Mouse (Mus musculus) limb, embryonic 11.5 days (tissue): ENCODE data around the gene Ipmk. TPM values are rescaled to one million over a fixed set of nuclear protein-coding genes. Genes with fewer than 3 reads are reported as not detected.

ENCODE experiments used
- ATAC-seq: fragments of 200-750 bp; cut with Nextera tagmentation; 2 replicates; pipeline ENCODE4 v1.8.0; 2017; ENCODE audit warnings: low read depth; ENCODE audit not compliant: insufficient number of reproducible peaks, low FRiP score, low TSS enrichment
- DNase-seq: peaks from one replicate; pipeline ENCODE4 v3.0.0-alpha.2; 2015; ENCODE audit warnings: low spot score
- H3K27ac ChIP-seq: fragments of 300-500 bp; sonication (generic); replicated peaks from 2 replicates; pipeline ENCODE4 v1.5.1; 2014; ENCODE audit warnings: low read depth, mild to moderate bottlenecking, low read length
- H3K27me3 ChIP-seq: fragments of 300-500 bp; sonication (generic); 2 replicates; pipeline ENCODE4 v1.6.1; 2014; ENCODE audit warnings: mild to moderate bottlenecking, low read length, mixed read lengths; ENCODE audit not compliant: control insufficient read depth, insufficient read depth
- H3K36me3 ChIP-seq: fragments of 300-500 bp; sonication (generic); 2 replicates; pipeline ENCODE4 v1.6.1; 2014; ENCODE audit warnings: mild to moderate bottlenecking, low read length, moderate library complexity, mixed read lengths; ENCODE audit not compliant: control insufficient read depth, insufficient read depth
- H3K4me1 ChIP-seq: fragments of 300-500 bp; sonication (generic); 2 replicates; pipeline ENCODE4 v1.6.1; 2014; ENCODE audit warnings: low read length, mixed read lengths; ENCODE audit not compliant: control insufficient read depth, insufficient read depth
- H3K4me2 ChIP-seq: fragments of 300-500 bp; sonication (generic); 2 replicates; pipeline ENCODE4 v1.6.1; 2014; ENCODE audit warnings: low read depth, mild to moderate bottlenecking, moderate library complexity; ENCODE audit not compliant: severe bottlenecking
- H3K4me3 ChIP-seq: fragments of 300-500 bp; sonication (generic); 2 replicates; pipeline ENCODE4 v1.5.1; 2014; ENCODE audit warnings: low read depth, low read length
- H3K9ac ChIP-seq: fragments of 300-500 bp; sonication (generic); 2 replicates; pipeline ENCODE4 v1.6.1; 2014; ENCODE audit warnings: mild to moderate bottlenecking, low read length
- H3K9me3 ChIP-seq: fragments of 300-500 bp; sonication (generic); 2 replicates; pipeline ENCODE4 v1.6.1; 2016; ENCODE audit warnings: low read length; ENCODE audit not compliant: control insufficient read depth
- WGBS: fragments of 180-500 bp; shearing (Covaris S2); extraction: QIAGEN DNeasy Blood & Tissue Kit; methylation state at CpG from one replicate; pipeline ENCODE4 v1.1.7; 2014; 5-methylcytosine and 5-hydroxymethylcytosine counted together
- polyA plus RNA-seq: library from polyadenylated mRNA; unstranded; fragments of >200 nt; fragmentation: Nextera tagmentation; extraction: Ambion mirVana; gene quantifications from 2 replicates; pipeline ENCODE4 v1.2.1, GENCODE M21; 2014

The Ipmk gene
- polyA plus RNA-seq, 1 experiment from 2014 or later: 20.9 TPM

- H3K4me3 ChIP-seq: no peak overlapping the region
- H3K36me3 ChIP-seq: no peaks in the 10 kb centered on the region
- no peak for ATAC-seq
- H3K9ac ChIP-seq: no peak overlapping the region
- 68% methylated on average over 7 of the region's 7 CpGs for WGBS
- no peaks in the 10 kb centered on the region for H3K4me1 ChIP-seq
- no peaks in the 10 kb centered on the region for H3K27me3 ChIP-seq
- H3K9me3 ChIP-seq: no peaks in the 10 kb centered on the region
- H3K27ac ChIP-seq: no peak overlapping the region
- no peak overlapping the region for H3K4me2 ChIP-seq
- no peak for DNase-seq
Observed at GRCm38 (mm10) chr10:71316497-71316896, 31.1 kb upstream of the Ipmk start.

GRCm38 (mm10) chr10:71323669-71324068, 23.9 kb upstream of the Ipmk start:
- WGBS: 86% methylated on average over 8 of the region's 8 CpGs
- Histone ChIP-seq H3K4me3 (no peak overlapping the region), H3K4me2 (no peak overlapping the region), H3K9ac (no peak overlapping the region), H3K9me3 (no peaks in the 10 kb centered on the region), H3K36me3 (no peaks in the 10 kb centered on the region), H3K27ac (no peak overlapping the region), H3K27me3 (no peaks in the 10 kb centered on the region), H3K4me1 (no peaks in the 10 kb centered on the region)
- ATAC-seq: no peak
- no peak for DNase-seq

GRCm38 (mm10) chr10:71326123-71326522, 21.4 kb upstream of the Ipmk start:
- H3K36me3 ChIP-seq: peaks cover 2% of the 10 kb centered on the region; the same call in 1 of the 2 replicates
- no peaks in the 10 kb centered on the region for H3K27me3 ChIP-seq
- no peak overlapping the region for H3K27ac ChIP-seq
- WGBS: 70% methylated on average over 7 of the region's 7 CpGs
- ATAC-seq (no peak), DNase-seq (no peak)
- no peak overlapping the region for H3K4me2 ChIP-seq
- H3K9me3 ChIP-seq: no peaks in the 10 kb centered on the region
- no peaks in the 10 kb centered on the region for H3K4me1 ChIP-seq
- no peak overlapping the region for H3K4me3 ChIP-seq
- H3K9ac ChIP-seq: no peak overlapping the region

GRCm38 (mm10) chr10:71326789-71327188, 20.8 kb upstream of the Ipmk start:
- H3K4me2 ChIP-seq: no peak overlapping the region
- H3K36me3 ChIP-seq: peaks cover 2% of the 10 kb centered on the region; the same call in 1 of the 2 replicates
- H3K9ac ChIP-seq: no peak overlapping the region
- no peak for ATAC-seq
- no peaks in the 10 kb centered on the region for H3K27me3 ChIP-seq
- peak; percentile 85 for DNase-seq
- no peak overlapping the region for H3K27ac ChIP-seq
- WGBS: 20% methylated on average over 7 of the region's 7 CpGs
- no peak overlapping the region for H3K4me3 ChIP-seq
- no peaks in the 10 kb centered on the region for H3K4me1 ChIP-seq
- no peaks in the 10 kb centered on the region for H3K9me3 ChIP-seq

- Histone ChIP-seq H3K4me2 (no peak overlapping the region), H3K27ac (no peak overlapping the region), H3K36me3 (peaks cover 2% of the 10 kb centered on the region; the same call in 1 of the 2 replicates), H3K4me3 (no peak overlapping the region), H3K9me3 (no peaks in the 10 kb centered on the region), H3K27me3 (no peaks in the 10 kb centered on the region), H3K4me1 (no peaks in the 10 kb centered on the region), H3K9ac (no peak overlapping the region)
- 89% methylated on average over 10 of the region's 10 CpGs for WGBS
- no peak for DNase-seq
- ATAC-seq: no peak
Observed at GRCm38 (mm10) chr10:71327386-71327785, 20.2 kb upstream of the Ipmk start.

- WGBS: 94% methylated on average over 6 of the region's 6 CpGs
- ATAC-seq: no peak
- no peaks in the 10 kb centered on the region for H3K27me3 ChIP-seq
- H3K36me3 ChIP-seq: peaks cover 4% of the 10 kb centered on the region; the same call in 1 of the 2 replicates
- H3K4me3 ChIP-seq: no peak overlapping the region
- H3K9ac ChIP-seq: no peak overlapping the region
- H3K4me1 ChIP-seq: no peaks in the 10 kb centered on the region
- no peak overlapping the region for H3K4me2 ChIP-seq
- DNase-seq: no peak
- no peaks in the 10 kb centered on the region for H3K9me3 ChIP-seq
- no peak overlapping the region for H3K27ac ChIP-seq
Observed at GRCm38 (mm10) chr10:71328382-71328781, 19.2 kb upstream of the Ipmk start.

GRCm38 (mm10) chr10:71328870-71329269, 18.7 kb upstream of the Ipmk start:
- Histone ChIP-seq H3K4me1 (no peaks in the 10 kb centered on the region), H3K27me3 (no peaks in the 10 kb centered on the region), H3K4me2 (no peak overlapping the region), H3K27ac (no peak overlapping the region), H3K36me3 (peaks cover 4% of the 10 kb centered on the region; the same call in 1 of the 2 replicates), H3K9ac (no peak overlapping the region), H3K9me3 (no peaks in the 10 kb centered on the region), H3K4me3 (no peak overlapping the region)
- DNase-seq (no peak), ATAC-seq (no peak)
- WGBS: 93% methylated on average over 5 of the region's 5 CpGs

- 88% methylated on average over 6 of the region's 6 CpGs for WGBS
- no peak overlapping the region for H3K9ac ChIP-seq
- H3K4me3 ChIP-seq: no peak overlapping the region
- no peak overlapping the region for H3K4me2 ChIP-seq
- ATAC-seq: no peak
- no peaks in the 10 kb centered on the region for H3K4me1 ChIP-seq
- no peak overlapping the region for H3K27ac ChIP-seq
- no peaks in the 10 kb centered on the region for H3K27me3 ChIP-seq
- DNase-seq: no peak
- peaks cover 4% of the 10 kb centered on the region; the same call in 1 of the 2 replicates for H3K36me3 ChIP-seq
- no peaks in the 10 kb centered on the region for H3K9me3 ChIP-seq
Observed at GRCm38 (mm10) chr10:71329295-71329694, 18.3 kb upstream of the Ipmk start.

GRCm38 (mm10) chr10:71330070-71330469, 17.5 kb upstream of the Ipmk start:
- no peak overlapping the region for H3K4me2 ChIP-seq
- H3K27ac ChIP-seq: no peak overlapping the region
- DNase-seq: no peak
- ATAC-seq: no peak
- H3K4me1 ChIP-seq: no peaks in the 10 kb centered on the region
- WGBS: 93% methylated on average over 12 of the region's 12 CpGs
- H3K9me3 ChIP-seq: no peaks in the 10 kb centered on the region
- no peak overlapping the region for H3K9ac ChIP-seq
- peaks cover 4% of the 10 kb centered on the region; the same call in 1 of the 2 replicates for H3K36me3 ChIP-seq
- no peaks in the 10 kb centered on the region for H3K27me3 ChIP-seq
- H3K4me3 ChIP-seq: no peak overlapping the region
